Mouse (Mus musculus) kidney, postnatal 0 days (tissue): ENCODE data around the gene Myoz1. TPM values are rescaled to one million over a fixed set of nuclear protein-coding genes. Genes with fewer than 3 reads are reported as not detected.
"Not testable (repeated sequence)": the region's sequence is repeated elsewhere in the genome, so short reads cannot be mapped to it uniquely, and the experiment has no call there.

Experiments used
- ATAC-seq: fragments of 200-750 bp; cut with Nextera tagmentation; replicated peaks from 2 replicates; pipeline ENCODE4 v1.8.0; 2017; ENCODE audit warnings: low read depth, moderate number of reproducible peaks, moderate TSS enrichment, moderate library complexity; ENCODE audit not compliant: low FRiP score
- DNase-seq: peaks from one replicate; pipeline ENCODE4 v3.0.0-alpha.2; 2016; ENCODE audit warnings: low spot score
- H3K27ac ChIP-seq: fragments of 300-500 bp; sonication (generic); 2 replicates; pipeline ENCODE4 v1.5.1; 2014; ENCODE audit warnings: mild to moderate bottlenecking
- H3K27me3 ChIP-seq: fragments of 300-500 bp; sonication (generic); 2 replicates; pipeline ENCODE4 v1.6.1; 2014; ENCODE audit warnings: low read length, mixed read lengths; ENCODE audit not compliant: insufficient read depth
- H3K36me3 ChIP-seq: fragments of 300-500 bp; sonication (generic); 2 replicates; pipeline ENCODE4 v1.6.1; 2014; ENCODE audit warnings: low read length, mixed read lengths; ENCODE audit not compliant: insufficient read depth
- H3K4me1 ChIP-seq: fragments of 300-500 bp; sonication (generic); replicated peaks from 2 replicates; pipeline ENCODE4 v1.6.1; 2014; ENCODE audit warnings: antibody characterized with exemption, low read length, mixed read lengths; ENCODE audit not compliant: insufficient read depth
- H3K4me2 ChIP-seq: fragments of 300-500 bp; sonication (generic); 2 replicates; pipeline ENCODE4 v1.6.1; 2014; ENCODE audit warnings: mild to moderate bottlenecking, low read length, moderate library complexity, mixed read lengths
- H3K4me3 ChIP-seq: fragments of 300-500 bp; sonication (generic); replicated peaks from 2 replicates; pipeline ENCODE4 v1.5.1; 2014; ENCODE audit warnings: low read depth, low read length
- H3K9ac ChIP-seq: fragments of 300-500 bp; sonication (generic); 2 replicates; pipeline ENCODE4 v1.6.1; 2014; ENCODE audit warnings: low read depth, low read length
- H3K9me3 ChIP-seq: fragments of 300-500 bp; sonication (generic); replicated peaks from 2 replicates; pipeline ENCODE4 v1.6.1; 2016; ENCODE audit warnings: low read length, inconsistent platforms, mixed read lengths
- CTCF ChIP-seq: IDR thresholded peaks from 2 replicates; pipeline ENCODE4 v1.5.1; 2016; ENCODE audit warnings: antibody characterized with exemption, low read depth, mild to moderate bottlenecking, moderate library complexity
- WGBS: fragments of 180-500 bp; shearing (Covaris S2); extraction: QIAGEN DNeasy Blood & Tissue Kit; methylation state at CpG from one replicate; pipeline ENCODE4 v1.1.7; 2014; 5-methylcytosine and 5-hydroxymethylcytosine counted together
- polyA plus RNA-seq: library from polyadenylated mRNA; unstranded; fragments of >200 nt; fragmentation: Nextera tagmentation; extraction: Ambion mirVana; gene quantifications from 2 replicates; pipeline ENCODE4 v1.2.1, GENCODE M21; 2015

Gene Myoz1
- 1.8 and 2.5 TPM in 2 replicates for polyA plus RNA-seq

DNA sequence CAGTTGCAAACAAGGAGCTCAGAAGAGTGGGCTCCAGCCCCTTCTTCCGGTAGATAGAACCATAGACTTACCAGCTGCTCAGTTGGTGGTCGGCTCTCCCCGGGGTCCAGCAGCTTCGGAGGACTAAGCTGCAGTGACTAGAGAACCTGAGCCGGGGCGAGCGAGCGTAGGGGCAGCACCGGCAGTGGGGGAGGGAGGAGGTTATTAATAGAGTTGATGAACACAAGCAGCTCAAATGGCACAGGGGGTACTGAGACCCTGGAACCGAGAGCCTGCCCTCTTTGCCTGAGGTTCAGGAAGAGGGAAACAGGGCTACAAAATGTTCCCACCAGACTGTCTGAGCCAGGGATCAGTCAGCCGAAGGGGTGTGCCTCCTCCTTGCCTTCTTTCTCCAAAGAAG lies at the start of gene Myoz1:
Gene Myoz1, minus strand, starts transcription at position 180 of the 400 bp plus-strand sequence.
- no peaks in the 10 kb centered on the region for H3K9me3 ChIP-seq
- no peak for ATAC-seq
- TF ChIP-seq CTCF, result no peak

DNA sequence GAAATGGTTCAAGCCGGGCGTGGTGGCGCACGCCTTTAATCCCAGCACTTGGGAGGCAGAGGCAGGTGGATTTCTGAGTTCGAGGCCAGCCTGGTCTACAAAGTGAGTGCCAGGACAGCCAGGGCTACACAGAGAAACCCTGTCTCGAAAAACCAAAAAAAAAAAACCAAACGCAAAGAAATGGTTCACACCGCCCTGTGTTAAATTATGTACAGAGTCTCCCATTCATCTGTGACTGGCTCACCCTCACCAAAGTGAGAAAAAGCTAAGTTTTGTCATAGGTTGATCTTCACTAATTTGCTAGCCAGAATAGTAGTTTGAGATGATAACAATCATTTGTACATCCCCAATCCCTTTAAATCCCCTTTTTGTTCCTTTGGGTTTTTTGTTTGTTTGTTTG lies 47.1 kb upstream of the Myoz1 start:
- not testable (repeated sequence) for H3K36me3 ChIP-seq, H3K9me3 ChIP-seq, ATAC-seq, DNase-seq, H3K27me3 ChIP-seq
- H3K4me3 ChIP-seq, result peak overlapping the region; percentile 80
- 10% methylated on average over 8 of the region's 8 CpGs for WGBS
- peak overlapping the region; percentile 90 for H3K27ac ChIP-seq
- peak overlapping the region; percentile 80 for H3K9ac ChIP-seq
- H3K4me1 ChIP-seq, result peaks cover 10% of the 10 kb centered on the region
- H3K4me2 ChIP-seq, result peak overlapping the region; percentile 69

More for the DNA sequence above, at the start of gene Myoz1:
- Histone ChIP-seq H3K4me2 (no peak within 1 kb of the TSS), H3K27ac (no peak within 1 kb of the TSS), H3K4me1 (peaks cover 2% of the 10 kb centered on the region; the same call in 1 of the 2 replicates), H3K36me3 (no peaks in the 10 kb centered on the region), H3K27me3 (no peaks in the 10 kb centered on the region), H3K4me3 (no peak within 1 kb of the TSS), H3K9ac (0 out of 2 replicates have a peak within 1 kb of the TSS, but pooled peaks have one; percentile 18)
- 42% methylated on average over 11 of the region's 11 CpGs for WGBS
- DNase-seq, result peak; percentile 28

DNA sequence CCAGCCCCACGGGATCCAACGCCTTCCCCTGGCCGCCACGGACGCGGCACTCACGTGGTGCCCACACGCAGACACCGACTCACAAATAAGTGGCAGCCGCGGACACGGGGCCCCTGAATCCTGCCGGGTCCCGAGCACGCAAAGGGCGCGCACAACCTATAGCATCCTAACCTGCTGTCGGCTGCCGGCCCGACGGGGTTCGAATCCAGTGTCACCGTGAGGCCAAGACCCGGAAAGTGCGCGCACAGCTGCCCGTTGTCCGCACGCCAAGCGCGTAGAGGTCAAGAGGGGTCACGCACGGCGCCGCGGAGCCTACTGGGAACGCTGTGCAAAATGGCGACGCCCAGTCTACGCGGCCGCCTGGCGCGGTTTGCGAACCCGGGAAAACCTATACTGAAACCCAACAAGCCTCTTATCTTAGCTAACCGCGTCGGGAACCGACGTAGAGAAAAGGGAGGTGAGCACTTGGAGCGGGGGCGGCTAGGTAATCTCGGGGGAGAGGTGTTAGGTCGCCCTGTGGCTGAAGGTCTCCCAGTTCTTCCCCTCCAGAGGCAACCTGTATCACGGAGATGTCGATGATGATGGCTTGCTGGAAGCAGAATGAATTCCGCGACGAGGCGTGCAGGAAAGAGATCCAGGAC lies 46.5 kb upstream of the Myoz1 start, which contains the start of gene Chchd1:
Gene Chchd1, plus strand, starts transcription at position 266 of the 641 bp plus-strand sequence.
- 0 out of 2 replicates have a peak, but pooled peaks cover 4% of the 10 kb centered on the region for H3K36me3 ChIP-seq
- H3K4me3 ChIP-seq, result peak within 1 kb of the TSS; percentile 80
- H3K9me3 ChIP-seq, result no peaks in the 10 kb centered on the region
- no peaks in the 10 kb centered on the region for H3K27me3 ChIP-seq
- peak within 1 kb of the TSS; percentile 69 for H3K4me2 ChIP-seq
- under 1% methylated on average over 61 of the region's 61 CpGs for WGBS
- no peak for TF ChIP-seq CTCF
- peak within 1 kb of the TSS; percentile 90 for H3K27ac ChIP-seq
- ATAC-seq (peak; percentile 76), DNase-seq (peak; percentile 86)
- H3K9ac ChIP-seq, result peak within 1 kb of the TSS; percentile 80
- peaks cover 10% of the 10 kb centered on the region for H3K4me1 ChIP-seq

DNA sequence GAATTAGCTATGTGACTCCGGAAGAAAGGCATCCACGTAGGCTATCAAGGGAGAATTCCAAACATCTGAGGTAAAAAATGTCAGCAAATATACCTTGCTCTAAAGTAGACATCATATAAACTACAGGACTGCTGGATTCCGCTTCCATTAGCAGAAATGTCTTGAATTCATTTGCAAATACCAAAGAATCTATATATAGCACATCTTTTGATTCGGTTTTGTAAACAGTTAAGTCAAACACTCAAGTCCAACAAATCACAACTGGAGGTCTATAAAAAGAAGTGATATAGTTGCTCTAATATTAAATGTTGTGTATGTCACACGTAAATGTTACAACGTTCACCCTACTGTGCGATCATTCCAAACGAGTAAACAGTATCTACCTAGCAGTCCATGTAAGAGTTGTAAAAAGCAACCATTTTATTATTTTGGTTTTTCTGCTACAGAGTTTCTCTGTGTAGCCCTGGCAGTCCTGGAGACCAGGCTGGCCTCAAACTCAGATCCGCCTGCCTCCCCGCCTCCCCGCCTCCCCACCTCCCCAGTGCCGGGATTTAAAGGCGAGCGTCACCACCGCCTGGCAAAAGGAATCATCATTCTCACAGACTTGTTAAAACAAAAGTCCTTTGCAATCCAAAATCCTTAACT lies 45.9 kb upstream of the Myoz1 start:
- WGBS, result 6% methylated on average over 15 of the region's 15 CpGs
- H3K4me2 ChIP-seq, result peak overlapping the region; percentile 69
- peaks cover 13% of the 10 kb centered on the region for H3K4me1 ChIP-seq
- H3K36me3 ChIP-seq, result 0 out of 2 replicates have a peak, but pooled peaks cover 4% of the 10 kb centered on the region
- TF ChIP-seq CTCF, result no peak
- H3K4me3 ChIP-seq, result peak overlapping the region; percentile 80
- peak overlapping the region; percentile 80 for H3K9ac ChIP-seq
- H3K9me3 ChIP-seq, result no peaks in the 10 kb centered on the region
- H3K27ac ChIP-seq, result peak overlapping the region; percentile 90
- ATAC-seq (peak; percentile 33; the same call in 1 of the 2 replicates), DNase-seq (peak; percentile 18)
- H3K27me3 ChIP-seq, result no peaks in the 10 kb centered on the region

DNA sequence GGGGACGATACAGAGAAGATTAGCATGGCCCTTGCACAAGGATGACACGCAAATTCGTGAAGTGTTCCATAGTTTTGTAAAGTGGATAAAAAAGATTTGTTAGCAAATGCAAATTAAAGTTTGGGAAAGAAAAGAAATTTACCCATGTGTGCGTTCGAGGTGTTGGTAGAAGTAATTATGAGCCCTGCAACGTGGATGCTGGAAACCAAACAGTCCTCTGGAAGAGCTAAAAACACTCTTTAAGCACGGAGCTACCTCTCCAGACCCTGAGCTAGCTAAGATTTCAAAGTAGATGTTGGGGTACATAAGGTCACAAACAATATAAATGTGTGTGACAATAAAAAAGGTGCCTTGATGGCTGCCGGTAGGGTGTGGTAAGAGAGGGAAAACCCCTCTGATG lies 45.2 kb upstream of the Myoz1 start:
- peak overlapping the region; percentile 80; the same call in 1 of the 2 replicates for H3K4me3 ChIP-seq
- peak overlapping the region; percentile 69 for H3K4me2 ChIP-seq
- peak overlapping the region; percentile 19; the same call in 1 of the 2 replicates for H3K9ac ChIP-seq
- no peaks in the 10 kb centered on the region for H3K9me3 ChIP-seq
- no peak for TF ChIP-seq CTCF
- H3K27me3 ChIP-seq, result no peaks in the 10 kb centered on the region
- H3K4me1 ChIP-seq, result peaks cover 17% of the 10 kb centered on the region
- ATAC-seq, result no peak
- 0 out of 2 replicates have a peak, but pooled peaks cover 4% of the 10 kb centered on the region for H3K36me3 ChIP-seq
- DNase-seq, result no peak
- 71% methylated on average over 8 of the region's 8 CpGs for WGBS
- no peak overlapping the region for H3K27ac ChIP-seq

DNA sequence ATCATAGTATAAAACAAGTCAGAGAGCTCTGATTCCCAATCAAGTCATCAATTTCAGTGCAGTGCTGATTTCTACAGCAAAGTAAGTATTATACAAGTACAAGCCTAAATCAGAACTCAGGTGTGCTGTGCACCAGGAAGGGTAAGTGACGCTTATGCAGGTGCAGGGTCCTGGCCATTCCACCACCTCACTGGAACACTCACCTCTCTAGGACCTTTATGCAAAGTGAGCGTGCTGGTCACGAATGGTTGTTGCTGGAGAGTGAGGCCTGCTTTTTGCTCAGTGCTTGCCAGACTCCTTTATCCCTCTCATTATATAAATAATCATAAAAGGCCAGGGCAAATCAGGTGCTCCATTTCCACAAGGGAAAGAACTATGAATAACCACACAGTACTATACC lies 44.0 kb upstream of the Myoz1 start:
- no peak for ATAC-seq
- H3K9ac ChIP-seq, result no peak overlapping the region
- H3K4me1 ChIP-seq, result peaks cover 25% of the 10 kb centered on the region
- H3K9me3 ChIP-seq, result no peaks in the 10 kb centered on the region
- no peak overlapping the region for H3K4me2 ChIP-seq
- WGBS, result 81% methylated on average over 3 of the region's 3 CpGs
- H3K4me3 ChIP-seq, result no peak overlapping the region
- 0 out of 2 replicates have a peak, but pooled peaks cover 4% of the 10 kb centered on the region for H3K36me3 ChIP-seq
- DNase-seq, result no peak
- H3K27me3 ChIP-seq, result no peaks in the 10 kb centered on the region
- TF ChIP-seq CTCF, result no peak
- no peak overlapping the region for H3K27ac ChIP-seq
